Mouse (Mus musculus) layer of hippocampus, adult 18-20 months (tissue): ENCODE data around the gene C130050O18Rik. TPM values are rescaled to one million over a fixed set of nuclear protein-coding genes. Genes with fewer than 3 reads are reported as not detected.

ENCODE experiments used
- DNase-seq, 2 experiments: peaks; one replicate each; pipeline ENCODE4 v3.0.0; 2022; ENCODE audit warnings: low spot score in 2 of 2
- total RNA-seq, 2 experiments: library from RNA; stranded (reverse); gene quantifications; 2 replicates each; pipeline ENCODE4 v1.2.3; 2021

The C130050O18Rik gene
- total RNA-seq, 2 experiments from 2014 or later, result 0.33 TPM; not detected in 1

DNA sequence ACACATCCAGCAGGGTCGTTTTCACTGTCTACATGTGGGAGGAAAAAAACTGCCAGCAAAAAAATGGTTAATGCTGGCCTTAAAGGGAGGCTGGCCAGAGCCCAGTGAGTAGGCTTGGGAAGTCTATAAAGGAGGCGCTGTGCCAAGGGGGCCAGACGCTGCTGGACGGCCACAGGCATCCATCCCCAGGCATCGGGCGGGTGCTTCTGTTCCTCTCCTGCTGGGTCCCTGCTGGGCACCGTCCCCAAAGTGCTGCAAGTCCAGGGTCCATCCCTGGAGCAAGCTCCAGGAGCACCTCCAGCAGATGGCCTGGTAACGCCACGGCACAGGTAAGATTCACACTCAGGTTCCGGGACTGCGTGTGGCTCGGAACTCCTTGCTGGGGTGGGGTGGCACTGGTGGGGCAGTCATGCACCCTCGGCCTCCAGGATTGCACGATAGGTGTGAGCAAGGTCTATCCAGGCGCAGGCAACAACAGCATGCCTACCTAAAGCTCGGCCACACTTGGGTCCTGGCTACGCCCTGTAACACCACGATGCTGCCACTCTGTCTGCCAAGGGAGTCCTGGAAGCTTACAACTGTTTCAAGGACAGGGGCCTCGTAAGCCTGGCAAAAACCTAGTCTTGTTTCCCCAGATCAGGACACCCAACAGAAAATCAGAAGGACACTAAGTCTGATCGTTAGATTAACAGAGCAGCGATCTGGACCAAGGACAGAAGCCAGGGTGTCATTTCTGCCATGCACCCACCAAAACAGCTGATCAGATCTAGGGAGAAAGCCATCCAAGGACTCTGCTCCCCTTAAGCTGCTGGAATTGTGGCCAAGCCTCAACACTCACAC, 18.2 kb downstream of the C130050O18Rik start, which contains the start of gene Gper1:
Gene Gper1 (plus strand): TSS at position 126 of the 840 bp plus-strand sequence.
- no peak for DNase-seq

- DNase-seq, result no peak
Observed at GRCm38 (mm10) chr5:139425198-139425597, 20.1 kb downstream of the C130050O18Rik start.

GRCm38 (mm10) chr5:139427001-139427400, 21.9 kb downstream of the C130050O18Rik start:
- no peak for DNase-seq

- DNase-seq, result no peak
Observed at GRCm38 (mm10) chr5:139427989-139428388, 22.9 kb downstream of the C130050O18Rik start.

GRCm38 (mm10) chr5:139429818-139430341, 24.8 kb downstream of the C130050O18Rik start:
- no peak for DNase-seq

DNA sequence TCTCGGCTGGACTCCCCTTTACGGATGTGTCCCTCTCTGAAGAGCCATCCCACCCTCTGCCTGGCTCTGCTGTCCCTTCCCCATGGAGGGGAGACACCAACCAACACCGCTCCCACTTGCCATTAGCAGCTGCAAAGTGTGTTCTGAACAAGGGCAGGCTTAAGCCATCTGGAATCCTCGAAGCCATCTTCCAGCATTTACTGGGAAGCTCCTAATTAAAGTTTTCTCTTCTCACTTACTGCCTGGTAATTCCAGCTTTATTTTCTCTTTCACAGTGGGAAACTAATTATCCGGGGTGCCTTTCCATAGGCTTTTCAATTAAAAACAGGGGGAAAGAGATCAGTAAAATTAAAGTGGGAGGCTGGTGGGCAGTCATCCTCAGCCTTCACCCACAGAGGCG, 27.3 kb downstream of the C130050O18Rik start:
- DNase-seq, result no peak

- DNase-seq, result no peak
Observed at GRCm38 (mm10) chr5:139432747-139433508, 27.8 kb downstream of the C130050O18Rik start.

DNA sequence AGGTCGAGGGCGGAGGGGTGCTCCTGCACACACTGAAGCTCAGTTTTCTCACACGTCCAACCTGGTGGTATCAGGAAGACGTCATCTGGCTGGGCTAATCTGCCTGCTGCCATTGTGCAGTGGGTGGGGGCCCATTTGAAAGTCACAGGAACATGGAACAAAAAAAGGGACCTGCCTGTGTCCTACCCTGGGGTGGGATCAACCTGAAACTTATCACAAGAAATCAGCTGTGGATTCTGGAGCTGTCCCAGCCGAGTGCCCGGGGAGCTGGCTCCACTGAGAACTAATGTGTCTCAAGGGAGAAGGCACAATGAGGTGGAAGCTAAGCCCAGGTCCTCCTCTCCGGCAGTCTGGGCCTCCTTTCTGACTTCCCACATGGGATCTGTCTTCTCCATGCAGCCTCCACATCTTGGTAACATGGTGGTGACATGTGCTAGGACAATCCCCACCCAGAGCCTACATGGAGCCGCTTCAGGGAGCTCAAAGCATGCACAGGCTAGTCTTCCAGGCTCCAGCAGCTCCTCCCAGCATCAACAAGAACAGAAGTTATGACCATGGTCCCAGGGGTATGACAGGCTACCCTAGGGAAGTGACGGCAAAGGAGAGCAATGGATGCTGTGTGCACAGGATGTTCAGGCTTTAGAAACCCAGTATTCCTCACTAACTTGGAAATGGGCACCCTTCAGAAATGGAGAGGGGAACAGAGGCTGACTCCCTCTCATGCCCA, 28.9 kb downstream of the C130050O18Rik start:
- DNase-seq, result no peak

DNA sequence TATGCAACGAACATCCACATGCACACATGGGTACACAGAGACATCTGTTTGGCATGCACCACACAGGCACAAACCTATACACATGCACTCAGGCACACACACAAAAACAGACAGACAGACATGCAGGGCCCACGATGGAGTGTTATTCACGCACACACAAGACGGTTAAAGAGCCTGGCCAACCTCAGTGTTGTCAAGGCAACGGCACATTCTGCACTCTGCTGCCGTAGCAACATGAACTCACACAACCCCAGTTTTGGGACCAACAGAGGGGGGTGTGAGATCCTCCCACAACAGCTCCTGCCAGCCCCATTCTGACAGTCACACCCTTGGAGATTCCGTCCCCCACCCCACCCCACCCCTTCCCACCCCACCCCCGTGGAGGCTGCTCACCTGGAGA, 29.9 kb downstream of the C130050O18Rik start:
- peak; percentile 80 to 92 for DNase-seq

DNA sequence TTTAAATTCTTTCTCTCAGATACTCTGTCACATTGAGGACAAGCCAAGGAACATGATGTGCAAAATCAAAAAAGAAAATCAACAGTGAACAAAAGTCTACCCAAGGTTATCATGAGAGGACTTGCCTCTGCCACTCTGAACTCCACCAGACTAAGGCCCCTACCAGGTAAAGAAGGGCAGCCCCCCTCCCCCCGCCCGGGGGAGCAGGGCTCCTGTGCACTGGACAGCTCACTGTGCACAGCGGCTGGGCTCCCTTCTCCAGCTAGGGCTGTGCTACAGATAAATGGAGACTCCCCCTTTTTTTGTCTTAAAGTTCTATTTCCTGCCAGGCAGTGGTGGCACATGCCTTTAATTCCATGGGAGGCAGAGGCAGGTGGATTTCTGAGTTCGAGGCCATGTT, 32.7 kb downstream of the C130050O18Rik start:
- no peak for DNase-seq

- no peak for DNase-seq
Observed at GRCm38 (mm10) chr5:139438440-139438839, 33.4 kb downstream of the C130050O18Rik start.

- no peak for DNase-seq
Observed at GRCm38 (mm10) chr5:139440451-139440850, 35.4 kb downstream of the C130050O18Rik start.

DNA sequence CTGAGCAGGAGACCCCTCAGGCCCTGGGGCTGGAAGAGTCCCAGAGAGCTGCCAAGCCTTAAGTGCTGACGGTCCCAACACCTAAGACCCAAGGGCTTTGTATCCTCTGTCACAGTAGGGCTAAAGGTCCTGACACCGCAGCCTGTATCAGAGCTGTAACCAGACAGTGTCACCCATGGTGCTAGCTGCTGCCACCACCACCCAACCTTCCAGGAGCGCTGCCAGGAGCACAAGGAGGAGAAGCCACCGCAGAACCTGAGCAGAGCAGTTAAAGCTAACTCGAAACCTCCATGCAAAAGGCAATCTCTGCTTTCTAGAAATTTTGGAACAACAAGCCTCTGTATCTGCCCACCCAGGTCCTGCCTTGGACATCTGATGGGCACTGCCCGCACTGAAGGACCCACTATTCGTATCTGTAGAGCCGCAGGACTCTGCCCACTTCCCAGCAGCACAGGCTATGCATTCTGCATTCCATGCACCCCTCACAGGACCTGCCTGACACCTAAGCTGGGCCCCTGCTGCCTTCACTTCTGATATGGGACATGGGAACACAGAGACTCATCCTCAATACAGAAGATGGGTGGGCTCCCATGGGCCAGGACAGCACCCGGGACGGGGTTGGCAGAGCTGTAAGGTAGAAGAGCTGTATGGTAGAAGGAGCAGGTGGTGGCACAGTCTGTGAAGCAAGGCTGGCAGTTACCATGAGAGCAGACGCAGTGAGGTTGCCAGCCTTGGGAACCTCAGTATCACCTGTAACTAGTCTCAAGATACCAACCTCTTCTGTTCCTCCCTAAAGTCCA, 36.0 kb downstream of the C130050O18Rik start:
- no peak for DNase-seq

- no peak for DNase-seq
Observed at GRCm38 (mm10) chr5:139441726-139442018, 36.6 kb downstream of the C130050O18Rik start.

DNA sequence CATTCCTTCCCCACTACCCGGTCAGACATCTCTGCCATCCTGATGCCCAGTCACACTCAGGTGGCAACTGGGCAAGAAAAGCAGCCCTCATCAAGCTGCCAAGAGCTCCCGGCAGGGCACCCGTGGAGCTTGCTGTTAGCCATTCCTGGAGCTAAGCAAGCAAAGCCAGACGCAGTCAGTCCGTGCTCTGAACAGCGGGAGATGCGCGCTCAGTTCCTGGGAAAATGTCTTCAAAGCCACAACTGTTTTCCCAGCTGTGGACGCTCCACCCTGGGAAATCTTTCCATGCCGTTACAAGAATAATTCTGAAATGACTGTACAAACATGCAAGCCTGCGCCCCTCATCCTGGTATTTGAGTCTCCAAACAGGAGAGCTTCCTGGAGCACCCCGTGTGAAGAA, 37.3 kb downstream of the C130050O18Rik start:
- no peak for DNase-seq

DNA sequence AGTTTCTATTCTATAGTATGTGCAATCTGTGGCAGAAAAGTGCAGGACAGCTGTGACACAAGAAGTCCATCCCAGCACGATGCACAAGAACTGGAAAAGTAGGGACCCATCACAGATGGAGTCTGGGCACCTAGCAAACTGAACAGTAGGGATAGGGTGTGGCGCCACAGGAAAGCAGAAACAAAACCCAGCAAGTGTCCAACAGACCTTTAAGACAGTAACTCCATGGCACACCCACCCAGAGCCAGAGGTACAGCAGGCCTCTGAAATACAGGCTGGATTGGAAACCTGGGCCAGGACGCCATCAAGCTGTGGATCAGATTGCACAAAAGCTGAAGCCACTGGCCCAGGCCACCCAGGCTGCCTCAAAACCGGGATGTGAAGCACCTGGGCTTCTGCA, 37.9 kb downstream of the C130050O18Rik start:
- no peak for DNase-seq

DNA sequence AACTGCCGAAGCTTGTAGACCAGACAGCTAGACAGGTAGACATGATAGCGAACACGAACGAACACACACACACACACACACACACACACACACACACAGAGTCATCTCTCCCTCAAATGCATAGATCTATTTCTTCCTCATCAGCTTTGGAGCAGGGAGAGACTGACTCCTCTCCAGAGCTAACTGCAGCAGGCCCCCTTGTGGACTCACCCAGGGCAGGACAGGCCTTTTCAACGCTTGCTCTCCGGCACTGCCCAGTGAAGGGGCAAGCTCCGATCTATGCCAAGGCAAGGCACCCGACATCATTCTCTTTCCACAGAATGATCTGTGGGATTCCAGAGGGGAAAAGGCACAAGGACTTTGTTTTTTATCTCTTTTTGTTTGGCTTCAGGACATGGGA, 40.2 kb downstream of the C130050O18Rik start:
- DNase-seq, result no peak

DNA sequence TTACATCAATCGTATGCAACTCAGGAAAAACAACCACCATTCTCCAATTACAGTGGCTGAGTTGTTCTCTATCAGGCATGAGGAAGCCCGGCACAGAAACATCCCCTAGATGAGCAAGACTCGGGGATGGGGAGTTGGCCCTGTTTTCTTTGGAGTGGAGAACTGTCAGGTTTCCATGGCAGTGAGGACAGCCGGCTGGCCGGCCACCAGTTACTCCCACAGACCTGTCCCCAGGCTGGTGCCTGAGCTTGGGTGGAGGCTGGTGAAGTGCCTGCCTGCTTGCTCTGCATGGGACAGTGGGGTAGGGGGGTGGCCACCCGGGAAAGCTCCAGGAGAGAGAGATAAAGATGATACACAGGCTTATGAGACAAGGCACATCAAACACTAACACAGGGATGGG, 42.9 kb downstream of the C130050O18Rik start:
- DNase-seq, result peak in 1 of 2 experiments; percentile 58

DNA sequence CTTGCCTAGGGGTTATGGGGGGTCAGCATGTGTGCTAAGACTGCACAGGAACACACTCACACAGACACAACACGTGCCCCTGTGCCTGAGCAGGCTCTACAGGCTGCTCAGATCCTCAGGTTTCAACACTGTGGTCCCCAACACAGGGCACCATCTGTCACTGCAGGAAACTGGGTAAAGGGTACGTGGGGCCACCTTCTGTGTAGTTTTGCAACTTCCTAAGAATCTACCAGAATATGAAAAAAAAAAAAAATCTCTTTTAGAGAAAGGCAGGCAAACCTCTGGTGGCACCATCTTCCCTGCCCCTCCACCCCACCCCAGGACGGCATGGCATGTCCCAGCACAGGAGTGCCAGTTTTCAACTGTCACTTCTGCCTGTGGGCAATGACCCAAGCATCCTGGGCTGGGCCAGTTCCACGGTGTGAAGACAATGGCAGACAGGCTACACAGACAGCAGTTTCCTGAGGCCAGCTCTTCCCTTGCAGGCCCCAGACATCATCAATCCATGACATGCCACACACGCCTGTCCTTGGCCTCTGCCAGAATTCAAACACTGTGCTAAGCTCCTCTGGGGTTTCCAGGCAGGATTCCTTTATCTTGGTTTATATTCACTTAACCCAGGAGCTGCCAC, 44.2 kb downstream of the C130050O18Rik start:
- DNase-seq, result no peak

- DNase-seq, result no peak
Observed at GRCm38 (mm10) chr5:139449926-139450325, 44.8 kb downstream of the C130050O18Rik start.
